Mouse (Mus musculus) intestine, embryonic 14.5 days (tissue): ENCODE data around the gene Rpp14. TPM values are rescaled to one million over a fixed set of nuclear protein-coding genes. Genes with fewer than 3 reads are reported as not detected.
A peak's percentile ranks its signal among the peaks of the same experiment; 100 is the strongest.

ENCODE experiments used
- ATAC-seq: fragments of 200-750 bp; cut with Nextera tagmentation; replicated peaks from 2 replicates; pipeline ENCODE4 v1.8.0; 2017; ENCODE audit warnings: low read depth, moderate number of reproducible peaks, moderate TSS enrichment, moderate library complexity; ENCODE audit not compliant: low FRiP score, low TSS enrichment
- DNase-seq: peaks from one replicate; pipeline ENCODE4 v3.0.0-alpha.2; 2018; ENCODE audit warnings: low spot score
- H3K27ac ChIP-seq: fragments of 300-500 bp; sonication (generic); 2 replicates; pipeline ENCODE4 v1.5.1; 2014; ENCODE audit warnings: low read depth, mild to moderate bottlenecking, control low read depth
- H3K27me3 ChIP-seq: fragments of 300-500 bp; sonication (generic); replicated peaks from 2 replicates; pipeline ENCODE4 v1.6.1; 2014; ENCODE audit warnings: low read length, control low read depth; ENCODE audit not compliant: control insufficient read depth, insufficient read depth
- H3K36me3 ChIP-seq: fragments of 300-500 bp; sonication (generic); 2 replicates; pipeline ENCODE4 v1.6.1; 2014; ENCODE audit warnings: low read length, control low read depth; ENCODE audit not compliant: control insufficient read depth, insufficient read depth
- H3K4me1 ChIP-seq: fragments of 300-500 bp; sonication (generic); replicated peaks from 2 replicates; pipeline ENCODE4 v1.6.1; 2014; ENCODE audit warnings: low read length, control low read depth, mixed read lengths; ENCODE audit not compliant: control insufficient read depth, insufficient read depth
- H3K4me2 ChIP-seq: fragments of 300-500 bp; sonication (generic); 2 replicates; pipeline ENCODE4 v1.6.1; 2014; ENCODE audit warnings: low read length
- H3K4me3 ChIP-seq: fragments of 300-500 bp; sonication (generic); 2 replicates; pipeline ENCODE4 v1.5.1; 2014; ENCODE audit warnings: low read depth, low read length, control low read depth, mixed read lengths
- H3K9ac ChIP-seq: fragments of 300-500 bp; sonication (generic); 2 replicates; pipeline ENCODE4 v1.6.1; 2014; ENCODE audit warnings: mild to moderate bottlenecking, low read length
- H3K9me3 ChIP-seq: fragments of 300-500 bp; sonication (generic); 2 replicates; pipeline ENCODE4 v1.6.1; 2016; ENCODE audit warnings: low read length, control low read depth; ENCODE audit not compliant: control insufficient read depth
- WGBS: fragments of 180-500 bp; shearing (Covaris S2); extraction: QIAGEN DNeasy Blood & Tissue Kit; methylation state at CpG from one replicate; pipeline ENCODE4 v1.1.7; 2014; 5-methylcytosine and 5-hydroxymethylcytosine counted together
- polyA plus RNA-seq: library from polyadenylated mRNA; unstranded; fragments of >200 nt; fragmentation: Nextera tagmentation; extraction: Ambion mirVana; gene quantifications from 2 replicates; pipeline ENCODE4 v1.2.1, GENCODE M21; 2014

Rpp14 gene
- polyA plus RNA-seq, 1 experiment from 2014 or later = 67.1 TPM

DNA sequence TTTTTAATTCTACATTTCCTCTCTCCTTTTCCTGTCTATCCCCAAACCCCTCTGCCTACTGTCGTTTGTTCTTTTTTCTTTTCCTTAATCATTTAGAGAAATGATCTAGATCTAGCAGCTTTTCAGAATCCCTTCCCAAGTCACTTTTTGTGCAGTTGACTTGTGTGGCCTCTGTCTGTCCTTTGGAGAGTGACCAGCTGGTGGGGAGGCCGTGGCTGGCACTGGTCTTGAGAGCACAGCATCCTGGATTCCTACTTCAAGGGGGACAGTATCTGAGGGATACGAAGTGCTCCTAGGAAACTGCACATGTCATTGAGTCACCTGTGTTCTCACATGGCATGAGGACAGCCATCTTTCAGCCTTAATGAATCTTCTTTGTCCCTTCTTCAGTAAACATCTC is 40.0 kb upstream of the Rpp14 start:
- Histone ChIP-seq H3K27me3 (no peaks in the 10 kb centered on the region), H3K9ac (no peak overlapping the region), H3K4me1 (no peaks in the 10 kb centered on the region), H3K4me3 (no peak overlapping the region), H3K36me3 (no peaks in the 10 kb centered on the region), H3K9me3 (no peaks in the 10 kb centered on the region), H3K4me2 (no peak overlapping the region), H3K27ac (no peak overlapping the region)
- DNase-seq (peak; percentile 23), ATAC-seq (no peak)
- 74% methylated on average over 3 of the region's 3 CpGs for WGBS

DNA sequence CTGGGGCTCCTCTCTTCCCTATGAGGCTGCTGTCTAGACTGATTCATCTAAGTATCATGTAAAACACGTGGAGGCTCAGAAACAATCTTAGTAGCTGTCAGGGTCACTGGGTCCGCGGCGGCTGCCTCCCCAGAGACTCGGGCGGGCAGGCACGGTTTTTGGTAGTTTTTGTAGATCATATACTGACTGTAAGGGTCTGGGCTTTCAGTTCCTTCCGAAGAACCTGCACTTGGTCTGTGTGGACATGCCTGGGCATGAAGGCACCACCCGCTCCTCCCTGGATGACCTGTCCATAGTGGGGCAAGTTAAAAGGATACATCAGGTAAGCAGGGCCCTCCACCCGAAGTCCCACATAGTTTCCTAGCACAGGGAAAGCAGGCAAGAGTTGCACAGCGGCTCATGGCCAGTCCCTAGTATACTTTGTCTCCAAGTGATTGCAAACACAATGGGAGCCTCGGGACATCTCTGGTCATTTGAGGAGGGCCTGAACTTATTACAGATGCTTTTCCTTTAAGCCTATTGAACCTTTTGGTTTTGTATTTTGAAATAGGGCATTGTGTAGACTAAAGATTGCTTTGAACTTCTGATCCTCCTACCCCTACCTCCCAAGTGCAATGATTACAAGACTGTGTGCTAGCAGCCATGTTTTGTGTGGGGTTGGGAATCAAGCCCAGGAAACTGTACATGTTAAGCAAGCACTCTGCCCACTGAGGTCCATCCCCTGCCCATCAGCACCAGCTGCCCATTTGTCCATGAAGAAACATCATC is 39.1 kb upstream of the Rpp14 start:
- Histone ChIP-seq H3K4me1 (no peaks in the 10 kb centered on the region), H3K4me3 (no peak overlapping the region), H3K36me3 (no peaks in the 10 kb centered on the region), H3K27ac (no peak overlapping the region), H3K9ac (no peak overlapping the region), H3K27me3 (no peaks in the 10 kb centered on the region), H3K9me3 (no peaks in the 10 kb centered on the region), H3K4me2 (no peak overlapping the region)
- no peak for ATAC-seq
- 88% methylated on average over 12 of the region's 12 CpGs for WGBS
- DNase-seq = no peak

GRCm38 (mm10) chr14:8042120-8042519 is 38.0 kb upstream of the Rpp14 start:
- H3K27me3 ChIP-seq = no peaks in the 10 kb centered on the region
- DNase-seq (no peak), ATAC-seq (no peak)
- H3K9ac ChIP-seq = no peak overlapping the region
- 86% methylated on average over 2 of the region's 2 CpGs for WGBS
- no peak overlapping the region for H3K27ac ChIP-seq
- peaks cover 7% of the 10 kb centered on the region for H3K36me3 ChIP-seq
- no peak overlapping the region for H3K4me2 ChIP-seq
- H3K4me3 ChIP-seq = no peak overlapping the region
- H3K9me3 ChIP-seq = no peaks in the 10 kb centered on the region
- no peaks in the 10 kb centered on the region for H3K4me1 ChIP-seq

DNA sequence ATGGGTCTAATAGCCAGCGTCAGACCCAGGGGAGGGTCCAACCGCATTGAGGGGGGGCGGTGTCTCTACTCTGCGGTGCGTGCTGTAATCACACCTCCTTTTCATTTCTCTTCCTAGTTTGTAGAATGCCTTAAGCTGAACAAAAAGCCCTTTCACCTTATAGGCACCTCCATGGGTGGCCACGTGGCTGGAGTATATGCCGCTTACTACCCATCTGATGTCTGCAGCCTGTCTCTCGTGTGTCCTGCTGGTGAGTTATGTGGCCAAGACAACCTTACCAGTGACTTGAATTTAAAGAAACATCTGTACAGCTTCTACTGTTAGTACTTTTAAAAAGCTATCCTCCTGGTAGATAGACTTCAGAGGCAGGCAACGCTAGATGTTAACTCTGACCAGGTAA is 37.6 kb upstream of the Rpp14 start:
- Histone ChIP-seq H3K27ac (no peak overlapping the region), H3K4me3 (no peak overlapping the region), H3K4me1 (no peaks in the 10 kb centered on the region), H3K9me3 (no peaks in the 10 kb centered on the region), H3K36me3 (peaks cover 8% of the 10 kb centered on the region), H3K4me2 (no peak overlapping the region), H3K9ac (no peak overlapping the region), H3K27me3 (no peaks in the 10 kb centered on the region)
- DNase-seq (no peak), ATAC-seq (no peak)
- WGBS = 91% methylated on average over 9 of the region's 9 CpGs

- no peaks in the 10 kb centered on the region for H3K9me3 ChIP-seq
- no peaks in the 10 kb centered on the region for H3K4me1 ChIP-seq
- H3K36me3 ChIP-seq = peaks cover 8% of the 10 kb centered on the region
- H3K27ac ChIP-seq = no peak overlapping the region
- 69% methylated on average over 8 of the region's 8 CpGs for WGBS
- no peak overlapping the region for H3K4me2 ChIP-seq
- no peak overlapping the region for H3K9ac ChIP-seq
- no peak overlapping the region for H3K4me3 ChIP-seq
- DNase-seq (no peak), ATAC-seq (no peak)
- no peaks in the 10 kb centered on the region for H3K27me3 ChIP-seq
Measured at GRCm38 (mm10) chr14:8044330-8044729, 35.8 kb upstream of the Rpp14 start.

DNA sequence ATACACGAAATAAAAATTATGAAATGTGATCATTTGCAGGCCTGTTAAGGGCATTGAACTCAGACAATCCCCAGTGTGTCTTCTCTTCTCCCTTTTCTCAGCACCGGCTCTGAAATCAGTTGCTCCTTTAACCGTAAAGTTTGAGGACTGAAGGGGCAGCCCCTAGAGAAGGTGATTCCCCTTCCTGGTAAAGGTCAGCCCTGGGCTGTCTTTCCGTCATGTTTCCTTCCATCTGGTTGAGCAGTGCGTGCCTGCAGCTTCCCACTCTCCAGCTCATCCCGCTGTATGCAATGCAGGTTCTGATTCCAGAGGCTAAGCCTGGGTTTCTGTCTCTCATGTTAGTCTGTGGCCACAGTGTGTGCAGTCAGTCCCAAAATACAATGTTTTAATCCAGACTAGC is 35.4 kb upstream of the Rpp14 start:
- Histone ChIP-seq H3K27ac (no peak overlapping the region), H3K4me1 (no peaks in the 10 kb centered on the region), H3K36me3 (peaks cover 10% of the 10 kb centered on the region), H3K4me3 (no peak overlapping the region), H3K4me2 (no peak overlapping the region), H3K27me3 (no peaks in the 10 kb centered on the region), H3K9ac (no peak overlapping the region), H3K9me3 (no peaks in the 10 kb centered on the region)
- ATAC-seq (no peak), DNase-seq (no peak)
- WGBS = 84% methylated on average over 6 of the region's 6 CpGs

DNA sequence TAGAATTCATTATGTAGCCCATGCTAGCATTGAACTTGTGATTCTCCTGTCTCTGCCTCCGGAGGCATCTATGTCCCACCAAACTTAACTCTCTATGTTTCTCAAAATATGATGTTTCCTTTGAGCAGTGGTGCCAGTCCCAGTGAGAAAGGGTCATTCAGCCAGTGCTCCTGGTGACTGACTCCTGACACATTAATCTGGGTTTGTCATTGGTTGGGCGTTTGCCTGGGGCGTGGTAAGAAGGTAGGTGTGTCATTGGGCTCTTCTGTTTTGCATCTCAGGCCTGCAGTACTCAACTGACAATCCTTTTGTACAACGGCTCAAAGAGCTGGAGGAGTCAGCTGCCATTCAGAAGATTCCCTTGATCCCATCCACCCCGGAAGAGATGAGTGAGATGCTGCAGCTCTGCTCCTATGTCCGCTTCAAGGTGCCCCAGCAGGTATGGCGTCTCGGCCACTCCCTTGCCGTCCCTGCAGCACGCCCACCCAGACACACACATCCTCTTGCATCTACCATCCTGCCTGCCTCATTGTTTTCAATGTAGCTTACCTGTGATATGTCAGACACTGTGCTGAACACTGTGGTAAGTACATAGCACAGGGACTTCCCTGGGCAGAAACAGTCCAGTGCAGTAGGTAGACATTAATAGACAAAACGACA is 34.9 kb upstream of the Rpp14 start:
- Histone ChIP-seq H3K9ac (no peak overlapping the region), H3K27me3 (no peaks in the 10 kb centered on the region), H3K4me3 (no peak overlapping the region), H3K9me3 (no peaks in the 10 kb centered on the region), H3K4me2 (no peak overlapping the region), H3K27ac (no peak overlapping the region), H3K36me3 (peaks cover 16% of the 10 kb centered on the region), H3K4me1 (no peaks in the 10 kb centered on the region)
- DNase-seq (no peak), ATAC-seq (no peak)
- WGBS = 81% methylated on average over 11 of the region's 11 CpGs

DNA sequence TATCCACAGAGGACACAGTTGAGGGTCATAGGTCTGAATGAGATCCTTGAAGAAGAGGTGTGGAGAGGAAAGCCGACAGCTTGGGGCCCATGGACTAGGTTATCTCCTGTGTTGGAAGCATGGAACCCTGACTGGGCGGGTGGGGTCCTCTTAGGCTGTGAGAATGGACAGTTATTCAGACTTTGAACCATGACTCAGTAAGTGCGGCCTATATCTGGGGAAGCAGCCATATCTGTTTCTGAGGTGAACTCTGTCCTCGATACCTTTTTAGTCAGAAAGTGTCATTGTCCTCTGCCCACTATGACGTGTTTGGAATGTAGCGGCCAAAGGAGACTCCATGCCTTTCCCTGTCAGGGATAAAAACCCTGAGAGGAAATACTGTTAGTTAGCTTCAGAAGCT is 33.3 kb upstream of the Rpp14 start:
- DNase-seq (no peak), ATAC-seq (no peak)
- H3K27me3 ChIP-seq = no peaks in the 10 kb centered on the region
- no peak overlapping the region for H3K9ac ChIP-seq
- 92% methylated on average over 6 of the region's 6 CpGs for WGBS
- no peak overlapping the region for H3K4me2 ChIP-seq
- no peaks in the 10 kb centered on the region for H3K4me1 ChIP-seq
- H3K9me3 ChIP-seq = no peaks in the 10 kb centered on the region
- no peak overlapping the region for H3K4me3 ChIP-seq
- peaks cover 17% of the 10 kb centered on the region for H3K36me3 ChIP-seq
- H3K27ac ChIP-seq = no peak overlapping the region

- H3K9ac ChIP-seq = no peak overlapping the region
- no peak for ATAC-seq
- WGBS = 88% methylated on average over 10 of the region's 10 CpGs
Measured at GRCm38 (mm10) chr14:8049334-8049733, 30.8 kb upstream of the Rpp14 start.

More at GRCm38 (mm10) chr14:8049334-8049733, 30.8 kb upstream of the Rpp14 start:
- H3K4me2 ChIP-seq = no peak overlapping the region
- H3K27me3 ChIP-seq = no peaks in the 10 kb centered on the region
- H3K4me3 ChIP-seq = no peak overlapping the region
- no peaks in the 10 kb centered on the region for H3K4me1 ChIP-seq
- H3K27ac ChIP-seq = no peak overlapping the region
- H3K36me3 ChIP-seq = peaks cover 17% of the 10 kb centered on the region
- H3K9me3 ChIP-seq = no peaks in the 10 kb centered on the region
- no peak for DNase-seq
